Mouse (Mus musculus) heart, postnatal 0 days (tissue): ENCODE measurements at regions not wholly inside any gene's neighbourhood (a gene's known extent, or its start where the extent isn't known, plus 50 kb on each side); places are given as distances from the start of the nearest gene placed in this dataset.

ENCODE experiments used
- CTCF ChIP-seq: IDR thresholded peaks from 2 replicates; pipeline ENCODE4 v1.5.1; 2016; ENCODE audit warnings: antibody characterized with exemption, control low read depth, low read depth
- EP300 ChIP-seq: IDR thresholded peaks from 2 replicates; pipeline ENCODE4 v1.6.1; 2016; ENCODE audit warnings: antibody characterized with exemption, low read depth

GRCm38 (mm10) chr10:117534992-117535719 is 94.1 kb upstream of the Cpm start:
- TF ChIP-seq EP300 (no peak), CTCF (no peak)
